Mouse (Mus musculus) left cerebral cortex, postnatal 36 days (tissue): ENCODE data around the gene Kctd15. TPM values are rescaled to one million over a fixed set of nuclear protein-coding genes. Genes with fewer than 3 reads are reported as not detected.

Experiments used
- DNase-seq, 2 experiments: peaks; one replicate each; pipeline ENCODE4 v3.0.0; 2021 to 2022; ENCODE audit warnings: low spot score in 2 of 2, mixed read lengths in 1 of 2
- intact Hi-C: fragments of 180-260 bp; cut with DNase I; formaldehyde crosslinking; loops from one replicate; pipeline ENCODE4 v1.15.1; 2025
- total RNA-seq, 2 experiments: library from RNA; stranded (reverse); gene quantifications; 2 replicates each; pipeline ENCODE4 v1.2.3; 2021

The Kctd15 gene
- total RNA-seq, 2 experiments from 2014 or later = 11.7 to 14.0 TPM

DNA sequence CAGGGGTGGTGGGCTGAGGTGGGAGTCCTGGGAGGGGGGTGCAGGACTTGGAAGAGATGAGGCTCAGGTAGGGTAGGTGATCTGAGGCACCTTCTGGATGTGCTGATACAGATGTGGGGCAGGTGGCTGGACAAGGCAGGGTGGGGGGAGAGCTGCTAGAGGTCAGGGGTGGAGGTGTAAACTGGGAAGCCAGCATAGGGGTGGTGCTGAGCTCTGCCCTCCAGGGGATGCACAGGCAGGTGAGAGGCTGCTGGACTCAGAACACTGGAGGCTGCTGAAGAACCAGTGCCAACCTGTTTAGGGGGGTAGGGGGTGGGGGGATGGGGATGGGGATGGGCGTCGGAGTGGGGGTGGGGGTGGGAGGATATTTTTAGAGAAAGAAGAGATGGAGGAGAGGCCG, 14.2 kb upstream of the Kctd15 start:
- intact Hi-C loops = loop anchor here (10.0 kb wide), 2 partner anchors 244 to 594 kb away; partner anchors contain the start of gene Pepd
- no peak for DNase-seq

DNA sequence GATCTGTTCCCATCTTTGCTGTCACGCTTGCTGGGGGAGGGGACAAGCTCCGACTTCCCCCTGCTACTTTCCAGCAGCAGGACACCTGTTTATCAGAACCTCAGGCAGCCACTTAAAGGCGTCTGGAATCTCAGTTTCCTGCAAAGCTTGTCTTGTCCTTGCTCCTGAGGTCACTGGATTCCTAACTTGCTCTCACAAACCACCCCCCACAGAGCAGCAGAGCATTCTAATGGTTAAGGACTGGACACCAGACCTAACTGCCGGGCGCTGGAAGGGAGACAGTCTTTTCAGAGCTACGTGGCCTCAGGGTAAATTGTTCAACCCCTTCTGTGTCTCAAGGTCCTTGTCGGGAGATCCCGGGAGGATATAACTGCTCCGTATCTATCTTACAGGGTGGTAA, 12.8 kb upstream of the Kctd15 start:
- no peak for DNase-seq
- intact Hi-C loops = no loop called here

DNA sequence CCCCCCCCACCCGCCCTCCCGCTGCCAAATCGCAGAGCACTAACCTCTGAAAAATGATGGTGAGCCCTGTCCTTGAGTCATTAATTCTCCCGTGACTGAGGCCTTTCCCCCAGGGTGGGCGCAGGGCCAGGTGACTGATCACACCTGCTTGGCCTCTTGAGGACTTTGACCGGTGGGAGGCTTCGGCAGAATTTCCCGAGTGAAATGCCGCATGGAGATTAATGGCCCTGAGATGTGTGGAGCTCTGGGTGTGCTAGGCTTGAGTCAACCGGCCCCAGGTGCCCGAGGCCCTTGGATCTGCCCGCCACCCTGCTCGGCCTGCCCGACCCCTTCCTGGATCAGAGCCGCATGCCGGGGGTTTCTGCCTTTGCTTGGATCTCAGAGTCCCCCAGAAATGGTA, 11.3 kb upstream of the Kctd15 start:
- intact Hi-C loops = no loop called here
- DNase-seq = no peak

DNA sequence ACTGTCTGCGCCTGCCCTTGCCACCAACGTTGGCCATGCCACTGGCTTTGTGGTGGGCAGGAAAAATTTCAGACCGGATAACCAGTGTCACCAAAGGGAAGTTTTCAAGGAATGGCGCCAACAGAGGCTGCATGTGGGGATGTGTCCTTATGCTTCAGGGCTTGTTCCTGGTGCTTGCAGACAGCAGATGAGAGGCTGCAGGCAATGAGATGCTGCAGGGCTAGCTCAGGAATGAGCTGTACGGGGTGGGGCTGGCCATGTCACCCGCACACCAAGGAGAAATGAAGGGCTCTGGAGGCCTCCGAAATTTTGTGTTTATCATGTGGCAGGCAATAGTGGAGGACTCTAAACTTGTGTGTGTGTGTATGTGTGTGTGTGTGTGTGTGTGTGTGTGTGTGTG, 6.6 kb upstream of the Kctd15 start:
- intact Hi-C loops = no loop called here
- DNase-seq = no peak

- intact Hi-C loops = no loop called here
Observed at GRCm38 (mm10) chr7:34662227-34662626, 5.7 kb upstream of the Kctd15 start.

GRCm38 (mm10) chr7:34659386-34660085, 3.0 kb upstream of the Kctd15 start:
- intact Hi-C loops = loop anchor here (5.0 kb wide), 1 partner anchor 97 kb away; no protein-coding TSS in a partner anchor
- DNase-seq = no peak

More at GRCm38 (mm10) chr7:34662227-34662626, 5.7 kb upstream of the Kctd15 start:
- DNase-seq = no peak

- intact Hi-C loops = loop anchor here (2.0 to 5.0 kb wide), 2 partner anchors 24 to 93 kb away; no protein-coding TSS in a partner anchor
- peak; percentile 80 to 85 for DNase-seq
Observed at GRCm38 (mm10) chr7:34655086-34655839, 1.3 kb downstream of the Kctd15 start.

DNA sequence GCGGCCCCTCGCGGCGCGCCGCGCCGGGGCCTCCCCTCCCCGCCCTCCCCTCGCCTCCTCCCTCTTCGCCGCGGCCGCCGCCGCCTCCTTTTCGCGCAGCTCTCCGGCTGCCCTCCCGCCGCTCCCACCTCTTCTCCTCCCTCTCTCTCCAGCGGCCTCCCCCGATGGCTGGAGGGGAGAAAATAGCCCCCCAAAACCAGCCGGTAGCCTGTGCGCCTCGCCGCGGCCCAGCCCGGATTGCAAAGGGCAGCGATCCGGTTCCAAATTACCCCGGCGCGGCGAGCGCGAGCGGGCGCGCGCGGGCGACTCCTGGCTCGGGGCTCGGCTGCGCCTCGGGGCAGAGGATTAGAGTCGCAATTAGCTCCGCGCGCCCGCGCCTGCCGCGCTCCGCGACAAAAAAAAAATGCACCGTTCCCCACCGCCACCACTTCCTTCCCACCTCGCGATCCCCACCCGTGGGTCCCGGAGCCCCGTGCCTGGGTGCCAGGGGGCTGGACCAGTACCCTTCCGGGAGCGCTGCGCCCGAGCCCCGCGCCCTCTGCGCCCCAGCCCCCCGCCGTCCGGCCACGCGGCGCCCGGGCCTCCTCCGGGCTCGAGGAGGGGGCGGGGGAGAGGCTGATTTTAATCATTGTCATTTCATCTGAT, 2.0 kb downstream of the Kctd15 start:
- intact Hi-C loops = loop anchor here (2.0 to 5.0 kb wide), 3 partner anchors 24 to 157 kb away; no protein-coding TSS in a partner anchor
- DNase-seq = peak; percentile 55 to 64

- intact Hi-C loops = loop anchor here (2.0 to 5.0 kb wide), 2 partner anchors 23 to 157 kb away; no protein-coding TSS in a partner anchor
Observed at GRCm38 (mm10) chr7:34653731-34654440, 2.6 kb downstream of the Kctd15 start.

GRCm38 (mm10) chr7:34652751-34653502, 3.6 kb downstream of the Kctd15 start:
- intact Hi-C loops = loop anchor here (5.0 kb wide), 1 partner anchor 156 kb away; no protein-coding TSS in a partner anchor
- DNase-seq = peak in 1 of 2 experiments; percentile 30

More at GRCm38 (mm10) chr7:34653731-34654440, 2.6 kb downstream of the Kctd15 start:
- peak; percentile 31 to 34 for DNase-seq

DNA sequence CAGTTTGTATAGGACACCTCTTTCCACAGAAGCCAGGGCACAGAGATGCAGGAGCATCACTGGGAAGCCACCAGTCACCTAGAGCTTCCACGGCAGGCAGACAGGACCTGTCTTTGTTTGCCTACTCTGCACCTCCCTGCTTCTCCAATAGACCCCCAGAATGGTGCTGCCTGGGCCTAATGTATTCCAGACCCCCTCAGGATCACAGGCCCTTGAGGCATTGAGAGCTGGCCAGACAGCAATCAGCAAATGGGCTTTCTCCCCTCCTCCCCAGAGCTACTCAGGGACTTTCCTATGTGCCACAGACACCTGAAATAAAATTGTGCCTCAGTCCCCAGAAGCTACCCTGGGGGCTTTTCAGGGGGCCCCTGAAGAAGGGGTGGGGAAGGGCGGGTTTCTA, 5.2 kb downstream of the Kctd15 start:
- no peak for DNase-seq
- intact Hi-C loops = loop anchor here (5.0 kb wide), 1 partner anchor 154 kb away; no protein-coding TSS in a partner anchor

- intact Hi-C loops = no loop called here
- peak in 1 of 2 experiments; percentile 15 for DNase-seq
Observed at GRCm38 (mm10) chr7:34647052-34647451, 9.5 kb downstream of the Kctd15 start.

GRCm38 (mm10) chr7:34646144-34646795, 10.3 kb downstream of the Kctd15 start:
- intact Hi-C loops = no loop called here
- DNase-seq = no peak

DNA sequence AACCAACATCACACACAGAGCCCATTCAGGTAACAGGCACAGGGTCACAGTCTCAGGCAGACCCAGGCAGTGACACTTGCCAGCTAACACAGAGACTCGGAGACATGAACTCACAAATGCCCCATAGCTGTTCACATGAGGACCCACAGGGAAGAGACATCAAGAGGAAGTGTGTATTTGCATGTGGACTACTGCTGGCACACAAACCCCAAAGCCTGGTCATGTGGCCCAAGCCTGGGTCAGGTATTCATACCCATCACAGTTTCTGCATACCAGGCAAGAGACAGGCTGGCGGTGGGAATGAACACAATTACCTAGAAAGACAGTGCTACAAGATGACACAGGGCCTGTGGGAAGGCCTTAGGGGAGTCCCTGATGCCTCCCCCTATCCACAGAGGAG, 10.9 kb downstream of the Kctd15 start:
- DNase-seq = no peak
- intact Hi-C loops = no loop called here

DNA sequence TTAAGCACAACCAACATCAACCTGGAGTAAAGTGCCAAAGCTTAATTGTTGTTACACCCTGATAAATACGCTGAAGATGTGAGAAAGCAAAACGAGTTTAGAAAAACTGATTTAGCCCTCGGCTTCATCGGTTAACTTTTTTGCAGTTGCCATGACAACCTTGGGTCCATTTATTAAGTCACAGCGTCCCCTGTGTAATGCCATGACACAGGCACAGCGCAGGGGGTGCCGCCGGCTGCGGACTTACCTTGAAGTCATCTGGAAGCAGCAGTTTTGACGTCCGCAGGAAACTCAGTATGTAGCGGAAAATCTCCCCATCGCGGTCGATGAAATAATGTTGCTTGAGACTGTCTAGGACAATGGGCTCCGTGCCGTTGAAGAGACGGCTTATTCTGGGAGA, 11.9 kb downstream of the Kctd15 start:
- no peak for DNase-seq
- intact Hi-C loops = no loop called here

GRCm38 (mm10) chr7:34643329-34643728, 13.2 kb downstream of the Kctd15 start:
- DNase-seq = no peak
- intact Hi-C loops = no loop called here

DNA sequence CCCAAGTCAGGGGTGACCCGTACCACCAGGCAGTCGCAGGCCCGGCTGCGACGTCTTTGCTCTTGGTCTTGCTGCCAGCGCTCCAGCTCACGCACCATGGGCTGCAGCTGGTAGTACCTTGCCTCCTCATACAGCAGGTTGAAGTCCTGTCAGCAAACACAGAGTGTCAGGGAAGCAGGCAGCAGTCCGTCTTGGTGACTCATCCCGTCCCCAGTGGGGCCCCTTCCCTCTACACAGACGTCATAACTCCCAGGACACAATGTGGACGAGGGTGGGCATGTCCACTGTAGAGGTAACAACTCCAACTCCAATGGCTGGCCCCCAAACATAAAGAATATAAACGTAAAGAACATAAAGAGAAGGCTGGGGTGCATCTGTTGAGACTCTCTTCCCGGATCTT, 14.6 kb downstream of the Kctd15 start:
- DNase-seq = no peak
- intact Hi-C loops = no loop called here

GRCm38 (mm10) chr7:34639798-34640197, 16.7 kb downstream of the Kctd15 start:
- intact Hi-C loops = no loop called here
- no peak for DNase-seq
